Mouse (Mus musculus): ENCODE measurements at regions not wholly inside any gene's neighbourhood (a gene's known extent, or its start where the extent isn't known, plus 50 kb on each side); places are given as distances from the start of the nearest gene placed in this dataset.

DNA sequence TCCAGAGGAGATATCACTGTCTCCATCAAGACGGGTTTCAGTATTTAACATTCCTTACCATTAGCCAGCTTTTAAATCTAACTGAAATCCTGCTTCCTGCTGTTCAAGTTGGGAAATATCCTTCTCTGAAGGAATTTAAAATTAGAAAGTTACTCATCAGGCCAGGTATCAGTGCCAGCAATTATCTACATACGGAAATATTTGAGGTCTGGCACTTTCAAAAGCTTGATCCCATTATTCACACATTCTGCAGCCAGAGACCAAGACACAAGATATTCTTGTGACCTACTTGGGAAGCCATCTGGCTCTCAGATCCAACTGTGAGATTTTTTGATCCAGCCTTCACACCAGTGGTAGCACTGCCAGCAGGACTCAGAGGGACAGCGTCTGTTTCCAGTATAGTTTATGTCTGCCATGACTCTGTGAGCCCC, 386.8 kb downstream of the Efnb2 start:
- ATAC-seq (ENCODE audit: extremely low read depth, insufficient number of reproducible peaks, low FRiP score, poor library complexity, severe bottlenecking) (no peak), DNase-seq (ENCODE audit: low spot score) (no peak)
- TF ChIP-seq GATA2 (IDR thresholded peaks at IDR 0.05; ENCODE audit: borderline replicate concordance, low read depth, low read length) (no peak), TAL1 (conservative IDR thresholded peaks at IDR 0.05; ENCODE audit: low read depth, low read length) (no peak), CTCF (IDR thresholded peaks at IDR 0.05; ENCODE audit: low read depth, low read length) (no peak), GATA1 (IDR thresholded peaks at IDR 0.05; ENCODE audit: borderline replicate concordance, low read length) (no peak), POLR2AphosphoS5 (IDR thresholded peaks at IDR 0.05; ENCODE audit: insufficient replicate concordance, low read depth, low read length) (no peak)
- Histone ChIP-seq H3K4me1 (ENCODE audit: insufficient read depth, low read depth, low read length) (no peaks in the 10 kb centered on the region), H3K9me3 (replicated peaks) (no peaks in the 10 kb centered on the region), H3K36me3 (replicated peaks) (no peaks in the 10 kb centered on the region), H3K27me3 (ENCODE audit: insufficient read depth, low read length) (no peaks in the 10 kb centered on the region), H3K4me3 (ENCODE audit: low read depth, low read length) (no peak overlapping the region)

- DNase-seq (ENCODE audit: low spot score) (no peak), ATAC-seq (ENCODE audit: extremely low read depth, insufficient number of reproducible peaks, low FRiP score, poor library complexity, severe bottlenecking) (no peak)
- Histone ChIP-seq H3K4me3 (ENCODE audit: low read depth, low read length) (no peak overlapping the region), H3K36me3 (replicated peaks) (no peaks in the 10 kb centered on the region), H3K4me1 (ENCODE audit: insufficient read depth, low read depth, low read length) (no peaks in the 10 kb centered on the region), H3K27me3 (ENCODE audit: insufficient read depth, low read length) (no peaks in the 10 kb centered on the region), H3K9me3 (replicated peaks) (no peaks in the 10 kb centered on the region)
- TF ChIP-seq GATA1 (IDR thresholded peaks at IDR 0.05; ENCODE audit: borderline replicate concordance, low read length) = no peak
- TF ChIP-seq GATA2 (IDR thresholded peaks at IDR 0.05; ENCODE audit: borderline replicate concordance, low read depth, low read length) = no peak
- no peak for TF ChIP-seq TAL1 (conservative IDR thresholded peaks at IDR 0.05; ENCODE audit: low read depth, low read length)
- no peak for TF ChIP-seq CTCF (IDR thresholded peaks at IDR 0.05; ENCODE audit: low read depth, low read length)
- TF ChIP-seq POLR2AphosphoS5 (IDR thresholded peaks at IDR 0.05; ENCODE audit: insufficient replicate concordance, low read depth, low read length) = no peak
These were observed 402.2 kb downstream of the Efnb2 start for GRCm38 (mm10) chr8:8258855-8259254.

GRCm38 (mm10) chr8:8258231-8258638, 402.8 kb downstream of the Efnb2 start:
- Histone ChIP-seq H3K27me3 (ENCODE audit: insufficient read depth, low read length) (no peaks in the 10 kb centered on the region), H3K9me3 (replicated peaks) (no peaks in the 10 kb centered on the region), H3K36me3 (replicated peaks) (no peaks in the 10 kb centered on the region), H3K4me3 (ENCODE audit: low read depth, low read length) (no peak overlapping the region), H3K4me1 (ENCODE audit: insufficient read depth, low read depth, low read length) (no peaks in the 10 kb centered on the region)
- DNase-seq (ENCODE audit: low spot score) (no peak), ATAC-seq (ENCODE audit: extremely low read depth, insufficient number of reproducible peaks, low FRiP score, poor library complexity, severe bottlenecking) (no peak)
- TF ChIP-seq GATA1 (IDR thresholded peaks at IDR 0.05; ENCODE audit: borderline replicate concordance, low read length) = no peak
- TF ChIP-seq CTCF (IDR thresholded peaks at IDR 0.05; ENCODE audit: low read depth, low read length) = no peak
- no peak for TF ChIP-seq TAL1 (conservative IDR thresholded peaks at IDR 0.05; ENCODE audit: low read depth, low read length)
- no peak for TF ChIP-seq POLR2AphosphoS5 (IDR thresholded peaks at IDR 0.05; ENCODE audit: insufficient replicate concordance, low read depth, low read length)
- TF ChIP-seq GATA2 (IDR thresholded peaks at IDR 0.05; ENCODE audit: borderline replicate concordance, low read depth, low read length) = no peak

DNA sequence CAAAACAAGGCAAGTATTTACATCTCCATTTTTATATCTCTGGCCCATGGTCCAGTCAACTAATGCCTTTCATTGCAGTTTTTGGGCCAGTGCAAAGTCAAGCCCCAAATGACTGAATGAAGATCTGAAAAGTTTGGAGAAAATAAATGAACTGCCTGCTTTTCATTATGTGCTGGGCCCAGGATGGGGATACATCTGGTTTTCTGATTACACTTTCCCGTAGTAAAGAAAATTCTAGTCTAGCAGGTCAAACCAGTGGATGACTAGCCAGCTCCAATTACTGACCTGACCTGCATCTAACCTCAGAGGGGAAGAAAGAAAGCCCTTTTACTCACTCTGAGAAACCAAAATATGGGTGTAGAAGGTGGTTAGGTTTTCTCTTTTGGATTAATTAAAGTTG, 404.7 kb downstream of the Efnb2 start:
- H3K9me3 ChIP-seq (replicated peaks) = no peaks in the 10 kb centered on the region
- no peaks in the 10 kb centered on the region for H3K4me1 ChIP-seq (ENCODE audit: insufficient read depth, low read depth, low read length)
- no peaks in the 10 kb centered on the region for H3K36me3 ChIP-seq (replicated peaks)
- H3K4me3 ChIP-seq (ENCODE audit: low read depth, low read length) = no peak overlapping the region
- H3K27me3 ChIP-seq (ENCODE audit: insufficient read depth, low read length) = no peaks in the 10 kb centered on the region
- TF ChIP-seq TAL1 (conservative IDR thresholded peaks at IDR 0.05; ENCODE audit: low read depth, low read length) (no peak), POLR2AphosphoS5 (IDR thresholded peaks at IDR 0.05; ENCODE audit: insufficient replicate concordance, low read depth, low read length) (no peak), GATA2 (IDR thresholded peaks at IDR 0.05; ENCODE audit: borderline replicate concordance, low read depth, low read length) (no peak), GATA1 (IDR thresholded peaks at IDR 0.05; ENCODE audit: borderline replicate concordance, low read length) (no peak), CTCF (IDR thresholded peaks at IDR 0.05; ENCODE audit: low read depth, low read length) (no peak)
- DNase-seq (ENCODE audit: low spot score) = no peak
- no peak for ATAC-seq (ENCODE audit: extremely low read depth, insufficient number of reproducible peaks, low FRiP score, poor library complexity, severe bottlenecking)

DNA sequence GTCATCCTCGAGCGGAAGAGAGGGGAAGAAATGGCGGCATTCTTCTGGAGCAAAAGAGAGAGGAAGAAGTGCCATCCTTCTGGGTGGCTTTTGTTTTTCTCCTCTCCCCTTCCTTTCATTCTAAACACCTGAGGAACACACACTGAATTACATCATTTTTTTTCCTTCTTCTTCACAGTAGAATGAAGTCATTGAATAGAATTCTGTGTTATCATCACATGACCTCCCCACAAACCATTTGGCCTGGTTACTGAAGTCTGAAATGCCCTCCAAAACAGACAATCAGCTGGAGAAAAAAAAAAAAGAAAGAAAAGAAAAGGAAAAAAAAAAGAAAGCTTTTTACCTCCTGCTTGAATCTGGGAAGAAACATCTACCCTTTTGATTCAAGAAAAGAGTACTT, 406.6 kb downstream of the Efnb2 start:
- H3K4me1 ChIP-seq (ENCODE audit: insufficient read depth, low read depth, low read length) = no peaks in the 10 kb centered on the region
- no peaks in the 10 kb centered on the region for H3K9me3 ChIP-seq (replicated peaks)
- TF ChIP-seq POLR2AphosphoS5 (IDR thresholded peaks at IDR 0.05; ENCODE audit: insufficient replicate concordance, low read depth, low read length) = no peak
- TF ChIP-seq GATA1 (IDR thresholded peaks at IDR 0.05; ENCODE audit: borderline replicate concordance, low read length) = no peak
- no peak for TF ChIP-seq TAL1 (conservative IDR thresholded peaks at IDR 0.05; ENCODE audit: low read depth, low read length)
- TF ChIP-seq CTCF (IDR thresholded peaks at IDR 0.05; ENCODE audit: low read depth, low read length) = no peak
- TF ChIP-seq GATA2 (IDR thresholded peaks at IDR 0.05; ENCODE audit: borderline replicate concordance, low read depth, low read length) = no peak
- H3K36me3 ChIP-seq (replicated peaks) = no peaks in the 10 kb centered on the region
- no peak overlapping the region for H3K4me3 ChIP-seq (ENCODE audit: low read depth, low read length)
- ATAC-seq (ENCODE audit: extremely low read depth, insufficient number of reproducible peaks, low FRiP score, poor library complexity, severe bottlenecking) (no peak), DNase-seq (ENCODE audit: low spot score) (no peak)
- H3K27me3 ChIP-seq (ENCODE audit: insufficient read depth, low read length) = no peaks in the 10 kb centered on the region

DNA sequence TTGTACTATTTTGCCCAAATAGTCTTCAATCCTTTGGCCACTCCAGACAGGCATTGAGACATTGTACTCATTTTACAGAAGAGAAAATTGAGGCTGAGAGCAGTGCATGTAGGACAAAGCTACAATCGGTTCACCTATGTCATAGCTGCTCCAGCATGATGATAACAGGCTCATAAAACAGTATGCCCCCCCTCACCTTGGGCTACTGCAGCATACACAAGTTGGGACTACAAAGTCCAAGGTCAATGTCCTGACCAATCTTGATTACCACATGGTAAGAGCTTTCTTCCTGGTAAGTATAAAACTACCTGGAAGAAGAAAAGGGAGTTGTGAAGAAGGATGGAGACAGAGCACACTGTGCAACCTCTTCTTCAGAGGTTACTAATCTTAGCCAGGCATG, 416.4 kb downstream of the Efnb2 start:
- TF ChIP-seq GATA2 (IDR thresholded peaks at IDR 0.05; ENCODE audit: borderline replicate concordance, low read depth, low read length) = no peak
- TF ChIP-seq CTCF (IDR thresholded peaks at IDR 0.05; ENCODE audit: low read depth, low read length) = no peak
- no peak for TF ChIP-seq GATA1 (IDR thresholded peaks at IDR 0.05; ENCODE audit: borderline replicate concordance, low read length)
- TF ChIP-seq POLR2AphosphoS5 (IDR thresholded peaks at IDR 0.05; ENCODE audit: insufficient replicate concordance, low read depth, low read length) = no peak
- no peak for TF ChIP-seq TAL1 (conservative IDR thresholded peaks at IDR 0.05; ENCODE audit: low read depth, low read length)
- DNase-seq (ENCODE audit: low spot score) (no peak), ATAC-seq (ENCODE audit: extremely low read depth, insufficient number of reproducible peaks, low FRiP score, poor library complexity, severe bottlenecking) (no peak)
- Histone ChIP-seq H3K9me3 (replicated peaks) (no peaks in the 10 kb centered on the region), H3K4me3 (ENCODE audit: low read depth, low read length) (no peak overlapping the region), H3K4me1 (ENCODE audit: insufficient read depth, low read depth, low read length) (no peaks in the 10 kb centered on the region), H3K27me3 (ENCODE audit: insufficient read depth, low read length) (no peaks in the 10 kb centered on the region), H3K36me3 (replicated peaks) (no peaks in the 10 kb centered on the region)

All from G1E (cell line).